Mouse (Mus musculus): ENCODE results near the gene Tbxas1.

Gene Tbxas1

GRCm38 (mm10) chr6:39132556-39132955 is 257.4 kb downstream of the Tbxas1 start:
- TF ChIP-seq GATA4 (IDR thresholded peaks at IDR 0.05; ENCODE audit: insufficient replicate concordance, low read length), result no peak
